Mouse (Mus musculus) neural tube, embryonic 15.5 days (tissue): ENCODE data around the gene Trmt2a. TPM values are rescaled to one million over a fixed set of nuclear protein-coding genes. Genes with fewer than 3 reads are reported as not detected.

Experiments
- ATAC-seq: fragments of 200-750 bp; cut with Nextera tagmentation; 2 replicates; pipeline ENCODE4 v1.8.0; 2017; ENCODE audit warnings: mild to moderate bottlenecking, moderate TSS enrichment, moderate library complexity; ENCODE audit not compliant: low FRiP score
- H3K27ac ChIP-seq: fragments of 300-500 bp; sonication (generic); replicated peaks from 2 replicates; pipeline ENCODE4 v1.5.1; 2015; ENCODE audit warnings: mild to moderate bottlenecking, inconsistent platforms
- H3K27me3 ChIP-seq: fragments of 300-500 bp; sonication (generic); replicated peaks from 2 replicates; pipeline ENCODE4 v1.6.1; 2015; ENCODE audit warnings: inconsistent platforms
- H3K36me3 ChIP-seq: fragments of 300-500 bp; sonication (generic); 2 replicates; pipeline ENCODE4 v1.6.1; 2015; ENCODE audit warnings: inconsistent platforms
- H3K4me1 ChIP-seq: fragments of 300-500 bp; sonication (generic); 2 replicates; pipeline ENCODE4 v1.6.1; 2015; ENCODE audit warnings: inconsistent platforms
- H3K4me2 ChIP-seq: fragments of 300-500 bp; sonication (generic); 2 replicates; pipeline ENCODE4 v1.6.1; 2015; ENCODE audit warnings: inconsistent platforms, mild to moderate bottlenecking, moderate library complexity
- H3K4me3 ChIP-seq: fragments of 300-500 bp; sonication (generic); replicated peaks from 2 replicates; pipeline ENCODE4 v1.5.1; 2015; ENCODE audit warnings: mild to moderate bottlenecking, inconsistent platforms
- H3K9ac ChIP-seq: fragments of 300-500 bp; sonication (generic); replicated peaks from 2 replicates; pipeline ENCODE4 v1.6.1; 2015; ENCODE audit warnings: mild to moderate bottlenecking, inconsistent platforms
- H3K9me3 ChIP-seq: fragments of 300-500 bp; sonication (generic); replicated peaks from 2 replicates; pipeline ENCODE4 v1.6.1; 2016; ENCODE audit warnings: inconsistent platforms
- WGBS: fragments of 180-500 bp; shearing (Covaris S2); methylation state at CpG from one replicate; pipeline ENCODE4 v1.1.7; 2015; ENCODE audit warnings: mixed read lengths; 5-methylcytosine and 5-hydroxymethylcytosine counted together
- polyA plus RNA-seq: library from polyadenylated mRNA; unstranded; fragments of >200 nt; fragmentation: Nextera tagmentation; extraction: Ambion mirVana; gene quantifications from 2 replicates; pipeline ENCODE4 v1.2.1, GENCODE M21; 2015

Trmt2a gene
- polyA plus RNA-seq, 1 experiment from 2014 or later = 97.1 TPM

GRCm38 (mm10) chr16:18233919-18234670 is 14.4 kb upstream of the Trmt2a start:
- peaks cover 61% of the 10 kb centered on the region for H3K4me1 ChIP-seq
- peak; percentile 13; the same call in 1 of the 2 replicates for ATAC-seq
- 22% methylated on average over 13 of the region's 13 CpGs for WGBS

GRCm38 (mm10) chr16:18234671-18235388 is 13.6 kb upstream of the Trmt2a start, which contains the start of gene Zdhhc8:
Gene Zdhhc8, minus strand, starts transcription at chr16:18235136.
- Histone ChIP-seq H3K36me3 (peaks cover 22% of the 10 kb centered on the region), H3K4me2 (peak within 1 kb of the TSS; percentile 91), H3K4me1 (peaks cover 53% of the 10 kb centered on the region), H3K4me3 (peak within 1 kb of the TSS; percentile 86), H3K27ac (peak within 1 kb of the TSS; percentile 94), H3K27me3 (no peaks in the 10 kb centered on the region), H3K9ac (peak within 1 kb of the TSS; percentile 94), H3K9me3 (no peaks in the 10 kb centered on the region)
- under 1% methylated on average over 74 of the region's 79 CpGs for WGBS
- ATAC-seq = peak; percentile 88

More at GRCm38 (mm10) chr16:18233919-18234670, 14.4 kb upstream of the Trmt2a start:
- peak overlapping the region; percentile 94 for H3K27ac ChIP-seq
- H3K36me3 ChIP-seq = peaks cover 16% of the 10 kb centered on the region
- H3K9me3 ChIP-seq = no peaks in the 10 kb centered on the region
- H3K4me3 ChIP-seq = peak overlapping the region; percentile 86
- peak overlapping the region; percentile 94 for H3K9ac ChIP-seq
- no peaks in the 10 kb centered on the region for H3K27me3 ChIP-seq
- H3K4me2 ChIP-seq = peak overlapping the region; percentile 91

GRCm38 (mm10) chr16:18235389-18236065 is 13.0 kb upstream of the Trmt2a start:
- Histone ChIP-seq H3K9ac (peak overlapping the region; percentile 94), H3K4me2 (peak overlapping the region; percentile 91), H3K4me3 (peak overlapping the region; percentile 86), H3K27me3 (no peaks in the 10 kb centered on the region), H3K27ac (peak overlapping the region; percentile 94), H3K9me3 (no peaks in the 10 kb centered on the region), H3K36me3 (peaks cover 29% of the 10 kb centered on the region), H3K4me1 (peaks cover 46% of the 10 kb centered on the region)
- WGBS = 3% methylated on average over 19 of the region's 19 CpGs
- peak; percentile 88 for ATAC-seq

GRCm38 (mm10) chr16:18236676-18237501 is 11.6 kb upstream of the Trmt2a start:
- H3K4me1 ChIP-seq = peaks cover 33% of the 10 kb centered on the region
- H3K27me3 ChIP-seq = no peaks in the 10 kb centered on the region
- H3K36me3 ChIP-seq = peaks cover 42% of the 10 kb centered on the region
- H3K4me3 ChIP-seq = no peak overlapping the region
- no peaks in the 10 kb centered on the region for H3K9me3 ChIP-seq
- WGBS = 76% methylated on average over 7 of the region's 7 CpGs
- H3K9ac ChIP-seq = no peak overlapping the region
- no peak for ATAC-seq
- peak overlapping the region; percentile 94; the same call in 1 of the 2 replicates for H3K27ac ChIP-seq
- H3K4me2 ChIP-seq = peak overlapping the region; percentile 91; the same call in 1 of the 2 replicates

GRCm38 (mm10) chr16:18241581-18241980 is 6.9 kb upstream of the Trmt2a start:
- Histone ChIP-seq H3K27ac (no peak overlapping the region), H3K9ac (no peak overlapping the region), H3K4me3 (no peak overlapping the region), H3K27me3 (no peaks in the 10 kb centered on the region), H3K4me1 (peaks cover 11% of the 10 kb centered on the region), H3K36me3 (peaks cover 88% of the 10 kb centered on the region), H3K4me2 (no peak overlapping the region), H3K9me3 (no peaks in the 10 kb centered on the region)
- WGBS = 97% methylated on average over 10 of the region's 10 CpGs
- no peak for ATAC-seq

- Histone ChIP-seq H3K9me3 (no peaks in the 10 kb centered on the region), H3K27ac (peak overlapping the region; percentile 94), H3K4me1 (peaks cover 52% of the 10 kb centered on the region), H3K9ac (peak overlapping the region; percentile 94), H3K36me3 (peaks cover 59% of the 10 kb centered on the region), H3K4me3 (peak overlapping the region; percentile 99), H3K27me3 (no peaks in the 10 kb centered on the region), H3K4me2 (peak overlapping the region; percentile 94)
- ATAC-seq = peak; percentile 6; the same call in 1 of the 2 replicates
- WGBS = under 1% methylated on average over 33 of the region's 33 CpGs
Observed at GRCm38 (mm10) chr16:18247521-18248399, 719 bp upstream of the Trmt2a start.

- peaks cover 61% of the 10 kb centered on the region for H3K36me3 ChIP-seq
- H3K4me3 ChIP-seq = peak overlapping the region; percentile 99
- 7% methylated on average over 27 of the region's 27 CpGs for WGBS
- peak overlapping the region; percentile 94 for H3K4me2 ChIP-seq
- peaks cover 52% of the 10 kb centered on the region for H3K4me1 ChIP-seq
- H3K9ac ChIP-seq = peak overlapping the region; percentile 95
- H3K27ac ChIP-seq = peak overlapping the region; percentile 94
- no peaks in the 10 kb centered on the region for H3K27me3 ChIP-seq
- ATAC-seq = peak; percentile 27
- H3K9me3 ChIP-seq = no peaks in the 10 kb centered on the region
Observed at GRCm38 (mm10) chr16:18249364-18249967, 987 bp downstream of the Trmt2a start.

- Histone ChIP-seq H3K4me2 (peak overlapping the region; percentile 94), H3K27me3 (no peaks in the 10 kb centered on the region), H3K9me3 (no peaks in the 10 kb centered on the region), H3K4me3 (peak overlapping the region; percentile 99), H3K4me1 (peaks cover 52% of the 10 kb centered on the region), H3K27ac (no peak overlapping the region), H3K36me3 (peaks cover 60% of the 10 kb centered on the region), H3K9ac (peak overlapping the region; percentile 95; the same call in 1 of the 2 replicates)
- WGBS = 50% methylated on average over 4 of the region's 4 CpGs
- no peak for ATAC-seq
Observed at GRCm38 (mm10) chr16:18250231-18250630, 1.8 kb downstream of the Trmt2a start.

- Histone ChIP-seq H3K36me3 (peaks cover 56% of the 10 kb centered on the region), H3K27ac (no peak overlapping the region), H3K4me2 (peak overlapping the region; percentile 94), H3K4me3 (peak overlapping the region; percentile 99; the same call in 1 of the 2 replicates), H3K9ac (peak overlapping the region; percentile 31), H3K27me3 (no peaks in the 10 kb centered on the region), H3K4me1 (peaks cover 47% of the 10 kb centered on the region), H3K9me3 (no peaks in the 10 kb centered on the region)
- no peak for ATAC-seq
- 71% methylated on average over 10 of the region's 10 CpGs for WGBS
Observed at GRCm38 (mm10) chr16:18250828-18251790, 2.6 kb downstream of the Trmt2a start.
